Mouse (Mus musculus): ENCODE measurements at regions not wholly inside any gene's neighbourhood (a gene's known extent, or its start where the extent isn't known, plus 50 kb on each side); places are given as distances from the start of the nearest gene placed in this dataset.

DNA sequence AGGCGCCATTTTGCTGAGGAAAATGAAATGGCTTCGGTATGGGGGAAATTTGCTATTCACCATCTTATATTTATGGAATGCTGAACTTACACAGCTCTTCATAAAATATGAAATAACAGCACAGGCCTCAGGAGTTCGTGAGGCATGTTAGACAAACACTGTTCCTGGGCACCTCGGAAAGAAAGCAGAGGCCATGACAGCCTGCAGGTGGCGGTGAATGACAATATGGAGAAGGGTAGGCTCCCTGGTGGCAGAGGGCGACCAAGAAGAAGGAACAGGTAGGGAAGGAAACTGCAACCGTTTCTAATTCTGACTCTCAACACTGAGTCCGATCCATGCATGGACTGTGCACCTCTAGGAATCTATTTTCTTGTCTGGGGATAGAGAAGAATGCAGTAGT, 553.6 kb upstream of the Tmpo start:
- POLR2A ChIA-PET: no interaction called here
- CTCF ChIA-PET: no interaction called here

DNA sequence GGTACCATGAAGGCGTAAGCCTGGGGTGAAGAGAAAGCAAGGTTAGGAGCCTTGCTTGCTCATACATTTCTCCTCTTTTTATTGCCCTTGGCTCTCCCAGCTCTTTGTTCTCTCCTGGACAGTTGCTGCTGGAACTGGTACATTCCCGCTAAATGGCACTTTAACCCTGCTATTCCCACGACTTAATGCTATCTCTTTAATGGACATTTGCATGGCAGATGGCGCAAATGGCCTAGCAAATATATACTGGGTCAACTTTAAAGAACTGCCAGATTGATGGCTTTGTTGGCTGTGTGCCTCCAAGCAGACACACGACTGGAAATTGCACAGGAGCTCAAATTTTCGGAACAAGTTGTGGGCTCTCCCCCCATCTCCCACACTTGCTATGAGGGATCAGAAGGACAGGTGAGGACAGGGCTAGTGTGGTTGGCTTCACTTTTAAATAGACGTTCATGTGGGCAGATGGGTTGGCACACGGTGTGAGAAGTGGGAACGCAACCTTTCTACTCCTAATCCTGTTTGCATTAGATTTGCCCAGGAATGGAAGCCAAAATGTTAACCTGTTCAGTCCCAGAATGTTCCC, 551.0 kb upstream of the Tmpo start:
- CTCF ChIA-PET: interaction anchor here in 1 of 4 experiments (0.7 kb wide), 2 partner anchors 43 to 151 kb away, joined by 5 to 9 read pairs; no protein-coding TSS in a partner anchor
- POLR2A ChIA-PET: no interaction called here

DNA sequence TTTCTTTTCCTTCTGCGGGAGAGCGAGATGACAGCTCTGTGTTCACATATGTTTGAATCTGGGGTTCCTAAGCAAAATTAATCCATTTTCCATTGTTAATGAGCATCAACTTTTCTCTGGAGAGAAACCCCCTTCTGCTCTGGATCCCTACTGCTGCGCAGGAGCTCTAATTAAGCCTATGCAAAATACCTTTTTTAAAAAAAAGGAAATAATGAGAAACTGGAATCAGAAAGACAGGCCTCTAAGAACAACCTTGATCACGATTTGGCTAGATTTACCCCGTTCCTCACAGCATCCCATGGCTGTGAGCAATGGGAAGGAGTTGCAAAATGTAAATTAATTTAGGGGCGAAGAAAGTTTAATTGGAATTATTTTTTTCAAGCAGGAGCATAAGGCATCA, 548.9 kb upstream of the Tmpo start:
- ChIA-PET POLR2A (interaction anchor here in 1 of 4 experiments (0.6 kb wide), 1 partner anchor 90 kb away, joined by 6 read pairs; no protein-coding TSS in a partner anchor), CTCF (no interaction called here)

GRCm38 (mm10) chr10:91719561-91720371, 538.7 kb upstream of the Tmpo start:
- CTCF ChIA-PET: interaction anchor here in 1 of 4 experiments (0.6 kb wide), 1 partner anchor 512 kb away, joined by 6 read pairs; no protein-coding TSS in a partner anchor

DNA sequence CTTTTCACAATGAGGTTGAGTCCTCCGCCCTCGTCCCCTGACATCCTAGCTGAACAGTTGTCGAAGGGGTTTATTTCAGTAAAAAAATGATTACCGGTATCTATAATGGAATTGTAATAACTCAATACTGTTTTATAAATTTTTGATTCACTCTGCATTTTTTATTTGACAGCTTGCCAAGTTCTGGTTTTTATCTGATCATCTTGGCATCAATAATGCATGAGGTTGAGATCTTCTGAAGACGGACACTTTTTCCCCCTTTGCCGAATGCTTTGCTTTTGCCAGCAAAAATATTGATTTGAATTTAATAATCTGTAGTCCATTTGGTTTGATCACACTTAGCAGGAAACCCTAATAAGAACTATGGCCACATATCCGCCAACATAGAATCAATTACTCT, 535.5 kb upstream of the Tmpo start:
- CTCF ChIA-PET: no interaction called here
- POLR2A ChIA-PET: no interaction called here

More at GRCm38 (mm10) chr10:91719561-91720371, 538.7 kb upstream of the Tmpo start:
- POLR2A ChIA-PET: interaction anchor here in 1 of 4 experiments (0.6 kb wide), 1 partner anchor 623 kb away, joined by 3 read pairs; no protein-coding TSS in a partner anchor

DNA sequence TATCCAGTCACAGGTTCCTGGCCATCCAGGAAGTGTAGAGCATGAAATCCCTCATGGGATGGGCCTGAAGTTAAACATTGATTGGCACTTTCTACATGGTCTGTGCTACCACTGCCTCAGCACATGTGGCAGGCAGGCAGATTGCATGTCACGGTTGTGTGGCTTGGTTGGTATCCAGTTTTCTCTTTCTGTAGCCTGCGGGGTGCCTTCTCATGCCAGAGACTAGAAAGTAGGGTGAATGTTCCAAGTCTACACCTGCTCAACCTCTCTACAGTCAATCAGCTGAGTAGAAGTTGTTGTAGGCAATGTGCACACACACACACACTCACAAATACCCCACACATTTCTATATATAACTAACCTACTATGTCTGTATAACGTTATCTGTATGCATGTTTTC, 533.5 kb upstream of the Tmpo start:
- POLR2A ChIA-PET: no interaction called here
- CTCF ChIA-PET: no interaction called here

- ChIA-PET POLR2A (no interaction called here), CTCF (no interaction called here)
Observed at GRCm38 (mm10) chr10:91713529-91713928, 532.4 kb upstream of the Tmpo start.

DNA sequence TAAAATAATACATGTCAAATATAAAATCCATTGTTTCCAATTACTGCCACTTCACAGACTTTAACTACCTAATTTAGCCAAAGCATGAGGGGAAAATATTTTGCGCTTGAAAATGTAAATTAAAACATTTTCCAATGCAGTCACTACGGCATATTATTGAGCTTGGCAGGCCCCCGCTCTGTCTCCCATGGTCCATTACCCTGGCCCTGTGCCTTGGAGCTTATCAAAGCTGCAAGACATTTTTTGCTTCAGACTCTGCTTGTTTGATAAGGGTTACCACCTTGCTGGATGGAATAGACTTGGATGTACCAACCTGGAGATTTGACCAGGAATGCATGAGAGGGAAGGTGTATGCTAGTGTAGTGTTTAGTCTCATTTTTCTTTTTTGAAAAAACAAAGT, 525.7 kb upstream of the Tmpo start:
- CTCF ChIA-PET: interaction anchor here in 1 of 4 experiments (0.7 kb wide), 1 partner anchor 21 kb away, joined by 4 read pairs; no protein-coding TSS in a partner anchor
- POLR2A ChIA-PET: no interaction called here

GRCm38 (mm10) chr10:91704751-91705150, 523.6 kb upstream of the Tmpo start:
- CTCF ChIA-PET: no interaction called here
- POLR2A ChIA-PET: no interaction called here

GRCm38 (mm10) chr10:91701822-91702221, 520.7 kb upstream of the Tmpo start:
- ChIA-PET CTCF (no interaction called here), POLR2A (no interaction called here)

DNA sequence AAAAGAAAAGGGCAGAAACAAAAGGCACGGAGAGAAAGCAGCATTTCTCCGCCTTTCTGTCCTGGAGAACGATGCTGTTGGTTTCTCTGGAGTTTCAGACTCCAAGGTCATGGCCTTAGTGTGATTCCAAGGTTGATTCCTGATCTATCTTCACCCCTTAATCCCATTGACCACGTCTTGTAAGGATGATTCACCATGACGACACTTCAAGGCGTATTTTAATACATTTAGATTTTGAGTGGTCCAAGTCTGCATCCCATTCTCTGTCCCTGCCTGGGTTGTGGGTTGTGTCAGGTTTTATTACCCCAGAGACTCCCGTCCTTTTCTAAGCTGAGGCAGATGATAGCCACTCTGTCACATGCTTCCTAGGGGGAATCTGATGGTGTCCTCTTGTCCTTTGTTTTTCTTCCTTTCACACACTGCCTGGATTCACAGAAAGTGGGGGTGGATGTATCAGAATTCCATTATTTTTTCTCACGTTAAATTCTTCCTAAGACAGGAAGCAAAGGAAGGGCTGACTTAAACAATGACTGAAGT, 505.0 kb upstream of the Tmpo start:
- POLR2A ChIA-PET: no interaction called here
- CTCF ChIA-PET: no interaction called here

DNA sequence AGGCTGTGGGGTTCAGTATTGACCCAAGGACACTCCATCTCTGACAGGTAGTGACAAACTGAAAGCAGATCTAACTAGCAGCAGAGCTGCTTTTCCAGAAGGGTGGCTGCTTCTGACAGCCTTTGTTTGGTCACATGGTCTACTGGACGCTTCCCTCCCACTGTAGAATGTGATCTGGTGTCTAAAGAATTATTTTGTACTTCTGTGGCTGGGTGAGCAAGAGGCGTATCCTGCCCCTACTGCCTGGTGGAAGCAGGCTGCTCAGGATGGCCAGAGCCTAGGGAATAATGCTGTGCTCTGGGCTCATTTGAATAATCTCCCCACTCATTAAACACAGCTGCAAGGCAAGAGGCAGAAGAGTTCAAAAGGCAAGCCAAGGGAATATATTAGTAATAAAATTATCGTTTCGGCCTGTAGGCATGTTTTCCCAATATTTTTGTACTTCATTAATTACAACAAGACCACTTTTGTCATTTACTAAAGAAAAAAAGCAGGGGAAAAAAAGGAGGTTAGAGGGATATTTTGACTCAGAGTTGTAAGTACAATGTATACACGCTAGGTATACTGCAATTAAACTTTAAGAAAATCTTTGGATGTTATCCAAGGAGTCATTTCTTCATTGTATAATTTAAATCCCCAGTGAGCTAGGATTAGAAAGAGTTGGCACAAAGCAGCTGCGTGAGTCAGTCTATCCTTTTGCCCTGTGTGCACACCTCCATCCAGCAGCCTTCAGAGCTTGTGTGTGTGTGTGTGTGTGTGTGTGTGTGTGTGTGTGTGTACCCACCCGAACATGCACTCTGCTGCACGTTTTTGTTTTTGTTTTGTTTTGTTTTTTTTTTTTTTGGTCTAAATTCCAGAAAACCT, 504.3 kb upstream of the Tmpo start:
- ChIA-PET POLR2A (no interaction called here), CTCF (interaction anchor here in 1 of 4 experiments (0.6 kb wide), 1 partner anchor 21 kb away, joined by 4 read pairs; no protein-coding TSS in a partner anchor)

- POLR2A ChIA-PET: no interaction called here
- CTCF ChIA-PET: no interaction called here
Observed at GRCm38 (mm10) chr10:91679641-91680040, 498.5 kb upstream of the Tmpo start.

GRCm38 (mm10) chr10:91637911-91638310, 456.8 kb upstream of the Tmpo start:
- ChIA-PET POLR2A (no interaction called here), CTCF (no interaction called here)

DNA sequence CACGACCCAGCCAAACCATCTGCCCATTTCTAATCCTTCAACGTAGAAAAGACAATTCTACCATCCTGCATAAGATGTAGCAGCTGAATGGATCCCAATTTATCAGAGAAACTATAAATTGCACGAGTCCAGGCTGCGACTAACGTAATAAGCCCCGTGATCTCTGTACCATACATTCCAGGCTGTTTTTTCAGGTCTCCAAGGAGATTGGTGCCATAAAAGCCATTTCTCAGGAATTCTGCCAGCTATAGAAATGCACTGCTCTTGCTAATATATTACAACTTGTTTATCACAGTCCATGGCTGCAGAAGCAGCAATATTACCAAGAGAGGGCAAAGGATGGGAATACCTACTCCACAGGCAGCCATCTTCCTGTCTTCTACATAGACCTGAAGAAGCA, 447.6 kb upstream of the Tmpo start:
- ChIA-PET POLR2A (no interaction called here), CTCF (no interaction called here)

GRCm38 (mm10) chr10:91622281-91622680, 441.2 kb upstream of the Tmpo start:
- POLR2A ChIA-PET: no interaction called here
- CTCF ChIA-PET: no interaction called here

- POLR2A ChIA-PET: no interaction called here
- CTCF ChIA-PET: interaction anchor here in 1 of 4 experiments (0.6 kb wide), 1 partner anchor 1456 kb away, joined by 3 read pairs; no protein-coding TSS in a partner anchor
Observed at GRCm38 (mm10) chr10:91613794-91614479, 432.8 kb upstream of the Tmpo start.

GRCm38 (mm10) chr10:91612052-91612451, 430.9 kb upstream of the Tmpo start:
- ChIA-PET CTCF (no interaction called here), POLR2A (no interaction called here)

GRCm38 (mm10) chr10:91594891-91595290, 413.8 kb upstream of the Tmpo start:
- CTCF ChIA-PET: no interaction called here
- POLR2A ChIA-PET: no interaction called here
